Mouse (Mus musculus): ENCODE data around the gene Abhd16a.

- TF ChIP-seq POLR2A (IDR thresholded peaks at IDR 0.05; ENCODE audit: low read depth, low read length), result no peak
- no peak for TF ChIP-seq CTCF (IDR thresholded peaks at IDR 0.05; ENCODE audit: extremely low read depth, insufficient read depth, insufficient read length, insufficient replicate concordance)
Observed at GRCm38 (mm10) chr17:35055691-35056495, 33.2 kb upstream of the Abhd16a start.
